Mouse (Mus musculus): ENCODE results near the gene Ptpa.

DNA sequence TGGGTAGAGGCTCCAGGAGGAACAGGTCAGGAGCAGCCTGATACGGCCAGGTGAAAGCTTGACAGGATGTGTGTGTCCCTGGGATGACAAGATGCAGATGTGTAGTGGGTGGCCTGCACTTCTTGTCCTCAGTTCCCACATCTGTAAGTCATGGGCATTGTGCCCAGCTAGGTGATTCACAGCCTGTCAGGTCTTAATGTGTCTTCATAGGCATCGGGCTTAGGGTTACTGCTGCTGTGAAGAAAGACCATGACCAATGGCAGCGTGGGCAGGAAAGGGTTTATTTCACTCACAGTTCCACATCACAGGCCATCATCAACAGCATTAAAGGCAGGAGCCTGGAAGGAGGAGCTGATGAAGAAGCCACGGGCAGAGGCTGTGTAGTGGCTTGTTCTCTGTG lies 30.2 kb upstream of the Ptpa start:
- TF ChIP-seq POLR2A (IDR thresholded peaks at IDR 0.05; ENCODE audit: extremely low read depth, insufficient read depth, low read length), result no peak
- no peak for TF ChIP-seq CTCF (IDR thresholded peaks at IDR 0.05; ENCODE audit: low read depth, low read length)

Data from liver, adult 2 months (tissue).